8 mouse cellular contexts compared by ENCODE assay signal in the genomic region with DNA sequence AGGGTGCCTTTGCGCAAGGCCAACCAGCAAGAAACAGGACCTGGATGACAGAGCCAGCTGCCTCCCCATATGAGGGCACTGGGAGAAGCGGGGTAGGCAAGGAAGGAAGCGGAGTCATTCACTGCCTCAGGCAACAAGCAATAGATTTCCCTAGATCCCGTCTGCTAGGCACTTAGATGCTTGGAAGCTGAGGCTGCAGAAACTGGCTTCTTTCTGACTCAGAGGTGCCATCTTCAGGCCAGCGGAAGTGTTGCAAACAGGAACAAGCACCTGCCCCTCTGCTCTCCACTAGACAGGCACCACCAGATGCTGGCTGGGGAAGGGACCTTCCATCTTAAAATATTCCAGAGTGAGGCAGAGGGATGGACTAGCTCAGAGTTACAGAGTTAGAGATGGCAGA.
DNase-seq lines count a peak whose midpoint lies in the region; ATAC-seq lines count a peak whose summit lies in the region.

No protein-coding gene starts in this region.

- 17% methylated on average over 5 of the region's 5 CpGs for WGBS in hindbrain, embryonic 15.5 days

- DNase-seq in R1 (ENCODE audit: low read depth, low spot score): peak; percentile 82
- DNase-seq in cerebellum, adult 9-11 months: peak; percentile 75
- peak; percentile 72 to 83 for DNase-seq in frontal cortex, postnatal 25 days (ENCODE audit: low spot score in 2 of 2)
- peak; percentile 74 to 80 for DNase-seq in layer of hippocampus, postnatal 36 days
- peak; percentile 88 for DNase-seq in lung, postnatal 36 days
- peak; percentile 86 for DNase-seq in retina, embryonic 14.5 days (ENCODE audit: low spot score)
- DNase-seq in urinary bladder, adult 18-20 months (ENCODE audit: low spot score in 2 of 2): peak; percentile 59 to 61

- H3K36me3 ChIP-seq in hindbrain, embryonic 15.5 days: no peaks in the 10 kb centered on the region

- H3K9me3 ChIP-seq in hindbrain, embryonic 15.5 days: no peaks in the 10 kb centered on the region

- ATAC-seq in hindbrain, embryonic 15.5 days (ENCODE audit: low FRiP score, low read depth): peak; percentile 62

- no peak overlapping the region for H3K27ac ChIP-seq in hindbrain, embryonic 15.5 days (replicated peaks)

- H3K9ac ChIP-seq in hindbrain, embryonic 15.5 days: no peak overlapping the region

- H3K4me2 ChIP-seq in hindbrain, embryonic 15.5 days: no peak overlapping the region

- no peaks in the 10 kb centered on the region for H3K27me3 ChIP-seq in hindbrain, embryonic 15.5 days

- H3K4me1 ChIP-seq in hindbrain, embryonic 15.5 days (replicated peaks): peaks cover 15% of the 10 kb centered on the region

- H3K4me3 ChIP-seq in hindbrain, embryonic 15.5 days: no peak overlapping the region
